Mouse (Mus musculus): ENCODE results near the gene Hlf. TPM values are rescaled to one million over a fixed set of nuclear protein-coding genes. Genes with fewer than 3 reads are reported as not detected.

Hlf gene
- polyA plus RNA-seq, 1 experiment from 2014 or later, result 1.6 TPM

GRCm38 (mm10) chr11:90356495-90357304, 34.0 kb downstream of the Hlf start:
- DNase-seq (ENCODE audit: low spot score), result peak; percentile 55
- WGBS, result 16% methylated on average over 9 of the region's 9 CpGs
- ATAC-seq (replicated peaks; ENCODE audit: insufficient number of reproducible peaks, low FRiP score, low TSS enrichment, low read depth), result no peak

DNA sequence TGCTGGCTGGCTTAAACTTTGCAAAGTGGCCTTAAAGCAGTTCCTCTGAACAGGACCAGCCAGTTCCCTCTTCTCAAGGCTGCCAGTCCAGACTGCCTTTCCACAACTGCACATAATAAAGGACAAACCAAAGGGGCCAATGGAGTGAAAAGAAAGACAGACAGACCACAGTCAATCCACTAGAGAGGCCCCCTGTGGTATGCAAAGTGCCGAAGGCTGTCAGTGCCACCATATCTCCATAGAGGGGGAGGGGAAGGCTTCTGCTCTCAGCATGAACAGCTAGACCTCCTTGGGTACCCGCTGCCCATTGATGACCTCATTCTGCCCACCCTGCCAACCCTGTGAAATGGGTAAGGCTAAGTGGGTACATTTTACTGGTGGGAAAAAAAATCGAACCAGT, 34.7 kb downstream of the Hlf start:
- H3K9me3 ChIP-seq (replicated peaks; ENCODE audit: control insufficient read depth, low read length), result no peaks in the 10 kb centered on the region
- no peak overlapping the region for H3K4me3 ChIP-seq (ENCODE audit: low read depth, low read length)
- no peak overlapping the region; the same call in 1 of the 2 replicates for H3K4me2 ChIP-seq (ENCODE audit: low read depth, low read length)
- no peaks in the 10 kb centered on the region for H3K36me3 ChIP-seq (replicated peaks; ENCODE audit: control insufficient read depth, insufficient read depth, low read depth, low read length)
- no peak for DNase-seq (ENCODE audit: low spot score)
- no peak overlapping the region for H3K9ac ChIP-seq (replicated peaks; ENCODE audit: low read length)
- ATAC-seq (replicated peaks; ENCODE audit: insufficient number of reproducible peaks, low FRiP score, low TSS enrichment, low read depth), result 0 out of 2 replicates have a peak, but pooled peaks have one; percentile 51
- peaks cover 5% of the 10 kb centered on the region; the same call in 1 of the 2 replicates for H3K4me1 ChIP-seq (ENCODE audit: control insufficient read depth, insufficient read depth, low read length)
- WGBS, result 20% methylated on average over 3 of the region's 3 CpGs
- no peak overlapping the region for H3K27ac ChIP-seq (replicated peaks; ENCODE audit: low read depth, low read length)
- no peaks in the 10 kb centered on the region for H3K27me3 ChIP-seq (ENCODE audit: control insufficient read depth, insufficient read depth, low read length)

More at GRCm38 (mm10) chr11:90356495-90357304, 34.0 kb downstream of the Hlf start:
- Histone ChIP-seq H3K9ac (replicated peaks; ENCODE audit: low read length) (no peak overlapping the region), H3K9me3 (replicated peaks; ENCODE audit: control insufficient read depth, low read length) (no peaks in the 10 kb centered on the region), H3K4me2 (ENCODE audit: low read depth, low read length) (no peak overlapping the region), H3K27ac (replicated peaks; ENCODE audit: low read depth, low read length) (no peak overlapping the region), H3K36me3 (replicated peaks; ENCODE audit: control insufficient read depth, insufficient read depth, low read depth, low read length) (no peaks in the 10 kb centered on the region), H3K27me3 (ENCODE audit: control insufficient read depth, insufficient read depth, low read length) (no peaks in the 10 kb centered on the region), H3K4me3 (ENCODE audit: low read depth, low read length) (no peak overlapping the region), H3K4me1 (ENCODE audit: control insufficient read depth, insufficient read depth, low read length) (peaks cover 5% of the 10 kb centered on the region; the same call in 1 of the 2 replicates)

- H3K27me3 ChIP-seq (ENCODE audit: control insufficient read depth, insufficient read depth, low read length), result no peaks in the 10 kb centered on the region
- no peaks in the 10 kb centered on the region for H3K36me3 ChIP-seq (replicated peaks; ENCODE audit: control insufficient read depth, insufficient read depth, low read depth, low read length)
- H3K4me3 ChIP-seq (ENCODE audit: low read depth, low read length), result no peak overlapping the region
- H3K9me3 ChIP-seq (replicated peaks; ENCODE audit: control insufficient read depth, low read length), result no peaks in the 10 kb centered on the region
- ATAC-seq (replicated peaks; ENCODE audit: insufficient number of reproducible peaks, low FRiP score, low TSS enrichment, low read depth) (no peak), DNase-seq (ENCODE audit: low spot score) (no peak)
- no peak overlapping the region for H3K4me2 ChIP-seq (ENCODE audit: low read depth, low read length)
- 37% methylated on average over 7 of the region's 7 CpGs for WGBS
- H3K27ac ChIP-seq (replicated peaks; ENCODE audit: low read depth, low read length), result no peak overlapping the region
- H3K9ac ChIP-seq (replicated peaks; ENCODE audit: low read length), result no peak overlapping the region
- H3K4me1 ChIP-seq (ENCODE audit: control insufficient read depth, insufficient read depth, low read length), result peaks cover 5% of the 10 kb centered on the region; the same call in 1 of the 2 replicates
These were observed 35.4 kb downstream of the Hlf start for GRCm38 (mm10) chr11:90355270-90355681.

DNA sequence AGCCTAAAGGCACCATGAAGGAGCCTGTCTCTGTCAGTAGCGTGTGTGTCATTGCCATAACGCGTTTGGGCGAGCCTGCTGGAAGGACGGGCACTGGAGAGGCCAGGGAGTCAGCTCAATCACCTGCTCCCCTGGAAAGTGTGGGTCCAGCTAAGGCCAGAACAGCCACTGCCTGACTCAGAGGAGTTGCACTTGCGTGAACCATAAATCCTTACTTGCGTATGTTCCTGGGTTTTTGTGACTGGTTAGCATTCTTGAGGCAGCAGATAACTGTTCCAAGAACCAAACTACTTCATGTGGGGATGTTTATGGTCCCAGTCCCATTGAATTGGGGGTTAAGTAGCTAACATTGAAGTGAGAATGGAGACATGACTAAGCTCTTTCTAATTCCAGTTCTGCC, 38.0 kb downstream of the Hlf start:
- no peak overlapping the region for H3K27ac ChIP-seq (replicated peaks; ENCODE audit: low read depth, low read length)
- ATAC-seq (replicated peaks; ENCODE audit: insufficient number of reproducible peaks, low FRiP score, low TSS enrichment, low read depth), result no peak
- no peak overlapping the region for H3K4me3 ChIP-seq (ENCODE audit: low read depth, low read length)
- no peak overlapping the region for H3K4me2 ChIP-seq (ENCODE audit: low read depth, low read length)
- H3K36me3 ChIP-seq (replicated peaks; ENCODE audit: control insufficient read depth, insufficient read depth, low read depth, low read length), result no peaks in the 10 kb centered on the region
- H3K9me3 ChIP-seq (replicated peaks; ENCODE audit: control insufficient read depth, low read length), result no peaks in the 10 kb centered on the region
- DNase-seq (ENCODE audit: low spot score), result no peak
- H3K9ac ChIP-seq (replicated peaks; ENCODE audit: low read length), result no peak overlapping the region
- WGBS, result 85% methylated on average over 7 of the region's 7 CpGs
- H3K27me3 ChIP-seq (ENCODE audit: control insufficient read depth, insufficient read depth, low read length), result no peaks in the 10 kb centered on the region
- H3K4me1 ChIP-seq (ENCODE audit: control insufficient read depth, insufficient read depth, low read length), result peaks cover 5% of the 10 kb centered on the region; the same call in 1 of the 2 replicates

DNA sequence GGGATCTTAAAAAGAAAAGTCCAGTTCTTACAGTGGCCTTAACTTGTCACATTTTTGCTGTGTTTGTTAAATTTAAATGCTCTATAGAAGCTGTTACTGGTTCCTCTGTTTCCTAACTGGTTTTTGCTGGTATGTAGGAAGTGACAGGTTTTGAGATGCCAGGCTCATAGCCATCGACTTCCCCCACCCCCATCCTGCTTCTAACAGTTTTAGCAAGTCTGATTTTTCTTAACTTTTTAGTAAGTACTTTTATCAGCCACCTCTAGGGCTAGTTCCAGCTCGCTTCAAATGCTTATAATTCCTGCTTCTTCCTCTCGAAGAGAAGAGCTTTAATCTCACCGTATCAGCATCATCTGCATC, 40.6 kb downstream of the Hlf start:
- Histone ChIP-seq H3K4me2 (ENCODE audit: low read depth, low read length) (no peak overlapping the region), H3K36me3 (replicated peaks; ENCODE audit: control insufficient read depth, insufficient read depth, low read depth, low read length) (no peaks in the 10 kb centered on the region), H3K9me3 (replicated peaks; ENCODE audit: control insufficient read depth, low read length) (no peaks in the 10 kb centered on the region), H3K27me3 (ENCODE audit: control insufficient read depth, insufficient read depth, low read length) (no peaks in the 10 kb centered on the region), H3K27ac (replicated peaks; ENCODE audit: low read depth, low read length) (no peak overlapping the region), H3K9ac (replicated peaks; ENCODE audit: low read length) (no peak overlapping the region), H3K4me1 (ENCODE audit: control insufficient read depth, insufficient read depth, low read length) (no peaks in the 10 kb centered on the region), H3K4me3 (ENCODE audit: low read depth, low read length) (no peak overlapping the region)
- ATAC-seq (replicated peaks; ENCODE audit: insufficient number of reproducible peaks, low FRiP score, low TSS enrichment, low read depth) (no peak), DNase-seq (ENCODE audit: low spot score) (no peak)
- WGBS, result 75% methylated on average over 4 of the region's 4 CpGs

GRCm38 (mm10) chr11:90349486-90350152, 41.1 kb downstream of the Hlf start:
- H3K27me3 ChIP-seq (ENCODE audit: control insufficient read depth, insufficient read depth, low read length), result no peaks in the 10 kb centered on the region
- 78% methylated on average over 6 of the region's 6 CpGs for WGBS

GRCm38 (mm10) chr11:90347667-90348459, 42.8 kb downstream of the Hlf start:
- WGBS, result 42% methylated on average over 13 of the region's 13 CpGs
- no peaks in the 10 kb centered on the region for H3K4me1 ChIP-seq (ENCODE audit: control insufficient read depth, insufficient read depth, low read length)
- H3K9me3 ChIP-seq (replicated peaks; ENCODE audit: control insufficient read depth, low read length), result no peaks in the 10 kb centered on the region
- no peak for ATAC-seq (replicated peaks; ENCODE audit: insufficient number of reproducible peaks, low FRiP score, low TSS enrichment, low read depth)
- no peak overlapping the region for H3K4me3 ChIP-seq (ENCODE audit: low read depth, low read length)
- H3K9ac ChIP-seq (replicated peaks; ENCODE audit: low read length), result no peak overlapping the region
- peak; percentile 6 for DNase-seq (ENCODE audit: low spot score)
- no peak overlapping the region for H3K27ac ChIP-seq (replicated peaks; ENCODE audit: low read depth, low read length)
- H3K36me3 ChIP-seq (replicated peaks; ENCODE audit: control insufficient read depth, insufficient read depth, low read depth, low read length), result no peaks in the 10 kb centered on the region
- no peak overlapping the region for H3K4me2 ChIP-seq (ENCODE audit: low read depth, low read length)
- H3K27me3 ChIP-seq (ENCODE audit: control insufficient read depth, insufficient read depth, low read length), result no peaks in the 10 kb centered on the region

More at GRCm38 (mm10) chr11:90349486-90350152, 41.1 kb downstream of the Hlf start:
- ATAC-seq (replicated peaks; ENCODE audit: insufficient number of reproducible peaks, low FRiP score, low TSS enrichment, low read depth) (no peak), DNase-seq (ENCODE audit: low spot score) (no peak)
- H3K4me3 ChIP-seq (ENCODE audit: low read depth, low read length), result no peak overlapping the region
- H3K4me1 ChIP-seq (ENCODE audit: control insufficient read depth, insufficient read depth, low read length), result no peaks in the 10 kb centered on the region
- H3K27ac ChIP-seq (replicated peaks; ENCODE audit: low read depth, low read length), result no peak overlapping the region
- H3K9ac ChIP-seq (replicated peaks; ENCODE audit: low read length), result no peak overlapping the region
- no peaks in the 10 kb centered on the region for H3K9me3 ChIP-seq (replicated peaks; ENCODE audit: control insufficient read depth, low read length)
- no peaks in the 10 kb centered on the region for H3K36me3 ChIP-seq (replicated peaks; ENCODE audit: control insufficient read depth, insufficient read depth, low read depth, low read length)
- no peak overlapping the region for H3K4me2 ChIP-seq (ENCODE audit: low read depth, low read length)
